Mouse (Mus musculus) limb, embryonic 13.5 days (tissue): Measurements from ENCODE around the gene Mdm2. TPM values are rescaled to one million over a fixed set of nuclear protein-coding genes. Genes with fewer than 3 reads are reported as not detected.

Experiments used
- ATAC-seq: fragments of 200-750 bp; cut with Nextera tagmentation; 2 replicates; pipeline ENCODE4 v1.8.0; 2017; ENCODE audit warnings: low read depth, moderate number of reproducible peaks, moderate TSS enrichment; ENCODE audit not compliant: low FRiP score
- H3K27ac ChIP-seq: fragments of 300-500 bp; sonication (generic); 2 replicates; pipeline ENCODE4 v1.5.1; 2015; ENCODE audit warnings: inconsistent platforms, mild to moderate bottlenecking, moderate library complexity
- H3K27me3 ChIP-seq: fragments of 300-500 bp; sonication (generic); 2 replicates; pipeline ENCODE4 v1.6.1; 2015; ENCODE audit warnings: mild to moderate bottlenecking, inconsistent platforms
- H3K36me3 ChIP-seq: fragments of 300-500 bp; sonication (generic); 2 replicates; pipeline ENCODE4 v1.6.1; 2015; ENCODE audit warnings: inconsistent platforms, mild to moderate bottlenecking, moderate library complexity
- H3K4me1 ChIP-seq: fragments of 300-500 bp; sonication (generic); 2 replicates; pipeline ENCODE4 v1.6.1; 2015; ENCODE audit warnings: inconsistent platforms
- H3K4me2 ChIP-seq: fragments of 300-500 bp; sonication (generic); replicated peaks from 2 replicates; pipeline ENCODE4 v1.6.1; 2015; ENCODE audit warnings: inconsistent platforms, mild to moderate bottlenecking, moderate library complexity
- H3K4me3 ChIP-seq: fragments of 300-500 bp; sonication (generic); 2 replicates; pipeline ENCODE4 v1.5.1; 2015; ENCODE audit warnings: moderate library complexity, mild to moderate bottlenecking, inconsistent platforms
- H3K9ac ChIP-seq: fragments of 300-500 bp; sonication (generic); 2 replicates; pipeline ENCODE4 v1.6.1; 2015; ENCODE audit warnings: mild to moderate bottlenecking, inconsistent platforms
- H3K9me3 ChIP-seq: fragments of 300-500 bp; sonication (generic); 2 replicates; pipeline ENCODE4 v1.6.1; 2016; ENCODE audit warnings: inconsistent platforms
- WGBS: fragments of 180-500 bp; shearing (Covaris S2); methylation state at CpG from one replicate; pipeline ENCODE4 v1.1.7; 2015; 5-methylcytosine and 5-hydroxymethylcytosine counted together
- polyA plus RNA-seq: library from polyadenylated mRNA; unstranded; fragments of >200 nt; fragmentation: Nextera tagmentation; extraction: Ambion mirVana; gene quantifications from 2 replicates; pipeline ENCODE4 v1.2.1, GENCODE M21; 2015

The Mdm2 gene
- polyA plus RNA-seq, 1 experiment from 2014 or later = 49.5 TPM

- H3K4me3 ChIP-seq = no peak overlapping the region
- H3K27ac ChIP-seq = no peak overlapping the region
- H3K27me3 ChIP-seq = no peaks in the 10 kb centered on the region
- no peaks in the 10 kb centered on the region for H3K9me3 ChIP-seq
- H3K9ac ChIP-seq = no peak overlapping the region
- no peaks in the 10 kb centered on the region for H3K36me3 ChIP-seq
- ATAC-seq = no peak
- no peak overlapping the region for H3K4me2 ChIP-seq
- WGBS = 85% methylated on average over 3 of the region's 3 CpGs
- H3K4me1 ChIP-seq = peaks cover 41% of the 10 kb centered on the region
Observed at GRCm38 (mm10) chr10:117674359-117675019, 36.1 kb downstream of the Mdm2 start.

DNA sequence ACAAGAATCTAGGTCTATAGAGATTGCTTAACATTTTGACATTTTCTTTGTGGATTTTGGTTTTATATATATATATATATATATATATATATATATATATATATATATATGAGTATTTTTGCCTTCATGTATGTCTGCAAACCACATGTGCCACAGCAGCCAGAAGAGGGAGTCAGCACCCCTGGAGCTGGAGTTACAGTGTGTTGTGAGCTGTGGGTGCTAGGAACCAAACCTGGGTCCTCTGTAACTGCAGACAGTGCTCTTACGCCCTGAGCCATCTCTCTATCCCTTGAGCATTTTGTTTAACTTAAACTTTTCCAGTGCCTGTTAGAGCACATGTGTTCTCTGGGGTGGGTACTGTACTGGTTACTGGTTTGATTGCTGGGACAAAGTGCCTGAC, 36.6 kb downstream of the Mdm2 start:
- WGBS = 84% methylated on average over 1 of the region's 1 CpGs
- Histone ChIP-seq H3K9me3 (no peaks in the 10 kb centered on the region), H3K27ac (no peak overlapping the region), H3K4me2 (no peak overlapping the region), H3K9ac (no peak overlapping the region), H3K36me3 (no peaks in the 10 kb centered on the region), H3K4me1 (peaks cover 47% of the 10 kb centered on the region), H3K4me3 (no peak overlapping the region), H3K27me3 (no peaks in the 10 kb centered on the region)
- ATAC-seq = no peak

- H3K4me3 ChIP-seq = no peak overlapping the region
- 32% methylated on average over 7 of the region's 7 CpGs for WGBS
- no peaks in the 10 kb centered on the region for H3K36me3 ChIP-seq
- H3K27me3 ChIP-seq = no peaks in the 10 kb centered on the region
- H3K27ac ChIP-seq = no peak overlapping the region; the same call in 1 of the 2 replicates
- H3K9ac ChIP-seq = no peak overlapping the region
- peaks cover 50% of the 10 kb centered on the region for H3K4me1 ChIP-seq
- H3K4me2 ChIP-seq = no peak overlapping the region
- no peaks in the 10 kb centered on the region for H3K9me3 ChIP-seq
- no peak for ATAC-seq
Observed at GRCm38 (mm10) chr10:117672693-117673092, 37.9 kb downstream of the Mdm2 start.

- Histone ChIP-seq H3K4me1 (peaks cover 50% of the 10 kb centered on the region), H3K36me3 (no peaks in the 10 kb centered on the region), H3K9ac (no peak overlapping the region), H3K27ac (no peak overlapping the region; the same call in 1 of the 2 replicates), H3K4me2 (no peak overlapping the region), H3K27me3 (no peaks in the 10 kb centered on the region), H3K9me3 (no peaks in the 10 kb centered on the region), H3K4me3 (no peak overlapping the region)
- WGBS = 85% methylated on average over 13 of the region's 13 CpGs
- no peak for ATAC-seq
Observed at GRCm38 (mm10) chr10:117671930-117672666, 38.5 kb downstream of the Mdm2 start.

GRCm38 (mm10) chr10:117671266-117671665, 39.3 kb downstream of the Mdm2 start:
- no peak overlapping the region for H3K9ac ChIP-seq
- no peaks in the 10 kb centered on the region for H3K36me3 ChIP-seq
- no peaks in the 10 kb centered on the region for H3K9me3 ChIP-seq
- H3K4me3 ChIP-seq = no peak overlapping the region
- H3K4me1 ChIP-seq = peaks cover 45% of the 10 kb centered on the region
- H3K27ac ChIP-seq = no peak overlapping the region
- ATAC-seq = no peak
- no peaks in the 10 kb centered on the region for H3K27me3 ChIP-seq
- 88% methylated on average over 9 of the region's 9 CpGs for WGBS
- no peak overlapping the region for H3K4me2 ChIP-seq

GRCm38 (mm10) chr10:117670791-117671190, 39.8 kb downstream of the Mdm2 start:
- Histone ChIP-seq H3K27ac (no peak overlapping the region), H3K27me3 (no peaks in the 10 kb centered on the region), H3K9me3 (no peaks in the 10 kb centered on the region), H3K9ac (no peak overlapping the region), H3K4me1 (peaks cover 40% of the 10 kb centered on the region), H3K36me3 (no peaks in the 10 kb centered on the region), H3K4me3 (no peak overlapping the region), H3K4me2 (no peak overlapping the region)
- WGBS = 67% methylated on average over 5 of the region's 5 CpGs
- ATAC-seq = no peak

- no peaks in the 10 kb centered on the region for H3K36me3 ChIP-seq
- peak overlapping the region; percentile 83; the same call in 1 of the 2 replicates for H3K27ac ChIP-seq
- peak overlapping the region; percentile 40; the same call in 1 of the 2 replicates for H3K4me2 ChIP-seq
- ATAC-seq = no peak
- 16% methylated on average over 3 of the region's 3 CpGs for WGBS
- H3K9ac ChIP-seq = peak overlapping the region; percentile 19; the same call in 1 of the 2 replicates
- H3K27me3 ChIP-seq = no peaks in the 10 kb centered on the region
- no peak overlapping the region for H3K4me3 ChIP-seq
- H3K4me1 ChIP-seq = peaks cover 36% of the 10 kb centered on the region
- no peaks in the 10 kb centered on the region for H3K9me3 ChIP-seq
Observed at GRCm38 (mm10) chr10:117670092-117670491, 40.5 kb downstream of the Mdm2 start.

DNA sequence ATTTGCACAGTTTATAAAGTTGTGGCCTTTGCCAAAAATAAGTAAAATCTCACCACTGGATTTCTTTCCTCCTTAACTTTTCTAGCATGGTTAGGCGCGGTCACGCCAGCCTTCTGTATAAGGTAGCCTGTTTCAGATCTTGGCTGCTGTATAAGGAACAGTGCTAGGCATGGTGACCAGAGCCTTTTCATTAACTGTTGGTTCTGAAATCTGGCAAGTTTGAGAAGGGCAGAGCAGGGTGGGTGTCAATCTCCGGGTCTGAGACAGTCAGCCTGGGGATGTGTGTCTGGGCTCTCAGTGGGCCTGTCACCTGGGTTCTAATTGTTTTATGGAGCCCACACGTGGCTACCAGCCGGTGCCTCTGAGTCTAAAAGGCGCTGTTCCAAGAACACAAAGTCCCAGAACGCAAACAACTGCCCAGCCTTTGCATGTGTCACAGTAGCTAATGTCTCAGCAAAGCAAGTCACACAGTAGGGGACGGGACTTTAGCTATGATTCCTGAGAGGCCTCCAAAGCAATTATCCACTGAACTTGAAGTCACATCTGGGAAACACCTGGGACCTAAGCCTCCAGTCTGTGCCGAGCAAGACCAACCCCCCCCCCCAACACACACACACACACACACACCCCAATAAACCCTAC, 41.0 kb downstream of the Mdm2 start:
- ATAC-seq = peak; percentile 77
- H3K9ac ChIP-seq = peak overlapping the region; percentile 19; the same call in 1 of the 2 replicates
- no peak overlapping the region for H3K4me3 ChIP-seq
- peaks cover 36% of the 10 kb centered on the region for H3K4me1 ChIP-seq
- no peaks in the 10 kb centered on the region for H3K36me3 ChIP-seq
- WGBS = 14% methylated on average over 10 of the region's 10 CpGs
- H3K9me3 ChIP-seq = no peaks in the 10 kb centered on the region
- no peaks in the 10 kb centered on the region for H3K27me3 ChIP-seq
- peak overlapping the region; percentile 40; the same call in 1 of the 2 replicates for H3K4me2 ChIP-seq
- H3K27ac ChIP-seq = peak overlapping the region; percentile 83

- WGBS = 58% methylated on average over 10 of the region's 10 CpGs
- Histone ChIP-seq H3K36me3 (no peaks in the 10 kb centered on the region), H3K9ac (no peak overlapping the region), H3K27ac (peak overlapping the region; percentile 83), H3K4me2 (0 out of 2 replicates have a peak overlapping the region, but pooled peaks have one; percentile 14), H3K9me3 (no peaks in the 10 kb centered on the region), H3K27me3 (no peaks in the 10 kb centered on the region), H3K4me3 (no peak overlapping the region), H3K4me1 (peaks cover 42% of the 10 kb centered on the region)
- ATAC-seq = no peak
Observed at GRCm38 (mm10) chr10:117668546-117669300, 41.8 kb downstream of the Mdm2 start.

DNA sequence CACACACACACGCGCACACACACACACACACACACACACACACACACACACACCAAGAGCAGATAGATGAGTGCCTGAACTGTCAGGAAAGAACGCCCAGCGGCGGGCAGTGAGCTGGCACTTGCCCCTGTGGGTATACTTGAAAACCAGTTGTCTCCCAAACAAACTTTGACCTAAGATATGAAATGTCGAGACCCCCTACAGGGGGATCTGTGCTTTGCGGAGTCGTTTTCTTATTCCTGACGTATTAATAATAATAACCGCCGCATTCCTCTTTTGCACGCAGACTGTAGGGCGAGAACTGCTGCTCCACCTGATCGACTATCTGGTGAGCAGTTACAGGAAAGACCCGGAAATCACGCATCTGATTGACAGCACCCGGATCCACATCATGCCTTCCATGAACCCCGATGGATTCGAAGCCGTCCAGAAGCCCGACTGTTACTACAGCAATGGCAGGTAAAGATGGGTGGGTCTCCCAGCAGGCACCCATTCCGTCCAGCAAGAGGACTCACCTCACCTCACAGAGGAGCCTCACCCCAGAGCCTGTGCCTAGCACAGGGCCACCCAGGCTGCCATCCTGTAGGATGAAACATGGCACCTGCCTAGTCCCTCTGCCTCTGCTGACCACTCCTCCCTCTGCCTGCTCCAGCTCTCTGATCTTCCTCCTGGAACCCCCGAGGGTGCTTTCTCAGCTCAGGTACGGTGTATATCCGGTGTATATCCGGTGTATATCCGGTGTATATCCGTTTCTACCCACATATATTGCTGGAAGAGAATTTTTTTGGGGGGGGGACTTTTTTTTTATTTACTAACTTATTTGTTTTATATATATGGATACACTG, 42.7 kb downstream of the Mdm2 start:
- Histone ChIP-seq H3K27me3 (no peaks in the 10 kb centered on the region), H3K9me3 (no peaks in the 10 kb centered on the region), H3K4me2 (no peak overlapping the region), H3K9ac (no peak overlapping the region), H3K27ac (no peak overlapping the region), H3K4me1 (peaks cover 48% of the 10 kb centered on the region), H3K36me3 (no peaks in the 10 kb centered on the region), H3K4me3 (no peak overlapping the region)
- 95% methylated on average over 28 of the region's 28 CpGs for WGBS
- no peak for ATAC-seq

GRCm38 (mm10) chr10:117666947-117667630, 43.5 kb downstream of the Mdm2 start:
- H3K27ac ChIP-seq = no peak overlapping the region
- no peak overlapping the region for H3K4me3 ChIP-seq
- peaks cover 45% of the 10 kb centered on the region for H3K4me1 ChIP-seq
- no peaks in the 10 kb centered on the region for H3K27me3 ChIP-seq
- no peak overlapping the region for H3K4me2 ChIP-seq
- H3K36me3 ChIP-seq = no peaks in the 10 kb centered on the region
- no peak for ATAC-seq
- no peaks in the 10 kb centered on the region for H3K9me3 ChIP-seq
- H3K9ac ChIP-seq = no peak overlapping the region
- WGBS = 95% methylated on average over 9 of the region's 9 CpGs
